Mouse (Mus musculus): ENCODE results near the gene Gdpd1. TPM values are rescaled to one million over a fixed set of nuclear protein-coding genes. Genes with fewer than 3 reads are reported as not detected.
A peak's percentile ranks its signal among the peaks of the same experiment; 100 is the strongest.

Gene Gdpd1
- polyA plus RNA-seq, 1 experiment from 2014 or later: 54.8 TPM

GRCm38 (mm10) chr11:87022765-87023164 lies 51.1 kb downstream of the Gdpd1 start:
- no peak overlapping the region for H3K9ac ChIP-seq (ENCODE audit: low read length)
- H3K27me3 ChIP-seq (ENCODE audit: control insufficient read depth, insufficient read depth, low read length): no peaks in the 10 kb centered on the region
- no peak overlapping the region for H3K27ac ChIP-seq (replicated peaks)
- no peak overlapping the region for H3K4me3 ChIP-seq (ENCODE audit: low read depth, low read length)
- 50% methylated on average over 4 of the region's 4 CpGs for WGBS
- no peaks in the 10 kb centered on the region; the same call in 1 of the 2 replicates for H3K4me1 ChIP-seq (replicated peaks; ENCODE audit: control insufficient read depth, insufficient read depth)
- no peak overlapping the region for H3K4me2 ChIP-seq (replicated peaks; ENCODE audit: low read depth)
- TF ChIP-seq CTCF (IDR thresholded peaks at IDR 0.05; ENCODE audit: low read depth) (no peak), EP300 (optimal IDR thresholded peaks at IDR 0.05) (no peak)
- H3K36me3 ChIP-seq (ENCODE audit: control insufficient read depth, insufficient read depth, low read length): no peaks in the 10 kb centered on the region
- ATAC-seq (ENCODE audit: low FRiP score, low TSS enrichment) (peak; percentile 63), DNase-seq (ENCODE audit: low spot score) (peak; percentile 47)
- no peaks in the 10 kb centered on the region for H3K9me3 ChIP-seq (ENCODE audit: control insufficient read depth, low read length)

- H3K36me3 ChIP-seq (ENCODE audit: control insufficient read depth, insufficient read depth, low read length): no peaks in the 10 kb centered on the region
- no peak overlapping the region for H3K4me3 ChIP-seq (ENCODE audit: low read depth, low read length)
- no peak overlapping the region for H3K4me2 ChIP-seq (replicated peaks; ENCODE audit: low read depth)
These were observed 52.3 kb downstream of the Gdpd1 start for GRCm38 (mm10) chr11:87021551-87021950.

GRCm38 (mm10) chr11:87020449-87020848 lies 53.4 kb downstream of the Gdpd1 start:
- Histone ChIP-seq H3K9me3 (ENCODE audit: control insufficient read depth, low read length) (no peaks in the 10 kb centered on the region), H3K36me3 (ENCODE audit: control insufficient read depth, insufficient read depth, low read length) (no peaks in the 10 kb centered on the region), H3K27me3 (ENCODE audit: control insufficient read depth, insufficient read depth, low read length) (no peaks in the 10 kb centered on the region), H3K9ac (ENCODE audit: low read length) (no peak overlapping the region), H3K4me1 (replicated peaks; ENCODE audit: control insufficient read depth, insufficient read depth) (no peaks in the 10 kb centered on the region), H3K27ac (replicated peaks) (no peak overlapping the region), H3K4me2 (replicated peaks; ENCODE audit: low read depth) (no peak overlapping the region), H3K4me3 (ENCODE audit: low read depth, low read length) (no peak overlapping the region)
- WGBS: 80% methylated on average over 5 of the region's 5 CpGs
- TF ChIP-seq CTCF (IDR thresholded peaks at IDR 0.05; ENCODE audit: low read depth) (peak; percentile 29; the same call in 1 of the 2 replicates), EP300 (optimal IDR thresholded peaks at IDR 0.05) (no peak)
- no peak for ATAC-seq (ENCODE audit: low FRiP score, low TSS enrichment)
- no peak for DNase-seq (ENCODE audit: low spot score)

More at GRCm38 (mm10) chr11:87021551-87021950, 52.3 kb downstream of the Gdpd1 start:
- no peak overlapping the region for H3K27ac ChIP-seq (replicated peaks)
- no peaks in the 10 kb centered on the region; the same call in 1 of the 2 replicates for H3K4me1 ChIP-seq (replicated peaks; ENCODE audit: control insufficient read depth, insufficient read depth)
- H3K27me3 ChIP-seq (ENCODE audit: control insufficient read depth, insufficient read depth, low read length): no peaks in the 10 kb centered on the region
- no peak overlapping the region for H3K9ac ChIP-seq (ENCODE audit: low read length)
- DNase-seq (ENCODE audit: low spot score) (no peak), ATAC-seq (ENCODE audit: low FRiP score, low TSS enrichment) (no peak)
- TF ChIP-seq CTCF (IDR thresholded peaks at IDR 0.05; ENCODE audit: low read depth) (no peak), EP300 (optimal IDR thresholded peaks at IDR 0.05) (no peak)
- no peaks in the 10 kb centered on the region for H3K9me3 ChIP-seq (ENCODE audit: control insufficient read depth, low read length)

GRCm38 (mm10) chr11:87019431-87019830 lies 54.4 kb downstream of the Gdpd1 start:
- WGBS: 80% methylated on average over 8 of the region's 8 CpGs
- no peak overlapping the region for H3K4me2 ChIP-seq (replicated peaks; ENCODE audit: low read depth)
- ATAC-seq (ENCODE audit: low FRiP score, low TSS enrichment) (no peak), DNase-seq (ENCODE audit: low spot score) (no peak)
- H3K4me1 ChIP-seq (replicated peaks; ENCODE audit: control insufficient read depth, insufficient read depth): no peaks in the 10 kb centered on the region
- no peak overlapping the region for H3K9ac ChIP-seq (ENCODE audit: low read length)
- no peak for TF ChIP-seq CTCF (IDR thresholded peaks at IDR 0.05; ENCODE audit: low read depth)
- no peak for TF ChIP-seq EP300 (optimal IDR thresholded peaks at IDR 0.05)
- H3K4me3 ChIP-seq (ENCODE audit: low read depth, low read length): no peak overlapping the region
- no peaks in the 10 kb centered on the region for H3K9me3 ChIP-seq (ENCODE audit: control insufficient read depth, low read length)
- no peak overlapping the region for H3K27ac ChIP-seq (replicated peaks)
- no peaks in the 10 kb centered on the region for H3K36me3 ChIP-seq (ENCODE audit: control insufficient read depth, insufficient read depth, low read length)
- H3K27me3 ChIP-seq (ENCODE audit: control insufficient read depth, insufficient read depth, low read length): no peaks in the 10 kb centered on the region

- Histone ChIP-seq H3K9me3 (ENCODE audit: control insufficient read depth, low read length) (no peaks in the 10 kb centered on the region), H3K27ac (replicated peaks) (peak overlapping the region; percentile 36; the same call in 1 of the 2 replicates), H3K36me3 (ENCODE audit: control insufficient read depth, insufficient read depth, low read length) (no peaks in the 10 kb centered on the region), H3K4me3 (ENCODE audit: low read depth, low read length) (no peak overlapping the region), H3K4me1 (replicated peaks; ENCODE audit: control insufficient read depth, insufficient read depth) (no peaks in the 10 kb centered on the region), H3K9ac (ENCODE audit: low read length) (no peak overlapping the region), H3K4me2 (replicated peaks; ENCODE audit: low read depth) (no peak overlapping the region), H3K27me3 (ENCODE audit: control insufficient read depth, insufficient read depth, low read length) (no peaks in the 10 kb centered on the region)
- ATAC-seq (ENCODE audit: low FRiP score, low TSS enrichment) (peak; percentile 64), DNase-seq (ENCODE audit: low spot score) (peak; percentile 29)
- whole genome bisulfite sequencing: 50% methylated on average over 4 of the region's 4 CpGs
- TF ChIP-seq CTCF (IDR thresholded peaks at IDR 0.05; ENCODE audit: low read depth): no peak
These were observed 55.8 kb downstream of the Gdpd1 start for GRCm38 (mm10) chr11:87018081-87018480.

DNA sequence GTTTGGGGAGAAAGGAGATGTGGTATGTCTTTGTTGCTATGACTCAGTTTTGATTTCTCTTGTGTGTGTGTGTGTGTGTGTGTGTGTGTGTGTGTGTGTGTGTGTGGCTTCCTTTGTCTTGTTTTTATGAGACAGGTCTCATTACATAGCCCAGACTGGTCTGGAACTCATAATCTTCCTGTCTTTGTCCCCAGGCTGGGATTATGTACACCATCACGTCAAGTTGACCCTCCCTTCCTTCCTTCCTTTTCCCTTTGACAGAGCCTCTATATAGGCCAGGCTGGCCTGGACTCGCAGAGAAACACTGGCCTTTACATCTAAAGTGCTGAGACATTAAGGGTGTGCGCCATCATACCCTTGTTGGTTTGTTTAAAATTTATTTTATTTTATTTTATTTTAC lies 58.2 kb downstream of the Gdpd1 start:
- Histone ChIP-seq H3K27me3 (ENCODE audit: control insufficient read depth, insufficient read depth, low read length) (no peaks in the 10 kb centered on the region), H3K27ac (replicated peaks) (no peak overlapping the region), H3K4me1 (replicated peaks; ENCODE audit: control insufficient read depth, insufficient read depth) (no peaks in the 10 kb centered on the region), H3K4me2 (replicated peaks; ENCODE audit: low read depth) (no peak overlapping the region), H3K36me3 (ENCODE audit: control insufficient read depth, insufficient read depth, low read length) (no peaks in the 10 kb centered on the region), H3K9me3 (ENCODE audit: control insufficient read depth, low read length) (no peaks in the 10 kb centered on the region), H3K4me3 (ENCODE audit: low read depth, low read length) (no peak overlapping the region), H3K9ac (ENCODE audit: low read length) (no peak overlapping the region)
- DNase-seq (ENCODE audit: low spot score): no peak
- 62% methylated on average over 3 of the region's 3 CpGs for WGBS
- no peak for TF ChIP-seq CTCF (IDR thresholded peaks at IDR 0.05; ENCODE audit: low read depth)
- TF ChIP-seq EP300 (optimal IDR thresholded peaks at IDR 0.05): no peak
- no peak for ATAC-seq (ENCODE audit: low FRiP score, low TSS enrichment)
